Mouse (Mus musculus) heart, postnatal 0 days (tissue): Measurements from ENCODE around the gene Nek7. TPM values are rescaled to one million over a fixed set of nuclear protein-coding genes. Genes with fewer than 3 reads are reported as not detected.
A peak's percentile ranks its signal among the peaks of the same experiment; 100 is the strongest.

ENCODE experiments used
- ATAC-seq: fragments of 200-750 bp; cut with Nextera tagmentation; 2 replicates; pipeline ENCODE4 v1.8.0; 2017; ENCODE audit warnings: low read depth, moderate number of reproducible peaks, moderate library complexity; ENCODE audit not compliant: insufficient read depth
- DNase-seq: peaks from one replicate; pipeline ENCODE4 v3.0.0-alpha.2; 2016; ENCODE audit warnings: low spot score
- H3K27ac ChIP-seq: fragments of 300-500 bp; sonication (generic); 2 replicates; pipeline ENCODE4 v1.5.1; 2014; ENCODE audit warnings: low read depth, mild to moderate bottlenecking
- H3K27me3 ChIP-seq: fragments of 300-500 bp; sonication (generic); 2 replicates; pipeline ENCODE4 v1.6.1; 2014; ENCODE audit warnings: low read length, mixed read lengths; ENCODE audit not compliant: control insufficient read depth, insufficient read depth
- H3K36me3 ChIP-seq: fragments of 300-500 bp; sonication (generic); replicated peaks from 2 replicates; pipeline ENCODE4 v1.6.1; 2014; ENCODE audit warnings: low read length, mixed read lengths; ENCODE audit not compliant: control insufficient read depth, insufficient read depth
- H3K4me1 ChIP-seq: fragments of 300-500 bp; sonication (generic); 2 replicates; pipeline ENCODE4 v1.6.1; 2014; ENCODE audit warnings: antibody characterized with exemption; ENCODE audit not compliant: control insufficient read depth, insufficient read depth
- H3K4me2 ChIP-seq: fragments of 300-500 bp; sonication (generic); 2 replicates; pipeline ENCODE4 v1.6.1; 2014; ENCODE audit warnings: low read depth, mild to moderate bottlenecking, low read length, moderate library complexity
- H3K4me3 ChIP-seq: fragments of 300-500 bp; sonication (generic); 2 replicates; pipeline ENCODE4 v1.5.1; 2014; ENCODE audit warnings: low read depth, low read length
- H3K9ac ChIP-seq: fragments of 300-500 bp; sonication (generic); replicated peaks from 2 replicates; pipeline ENCODE4 v1.6.1; 2014; ENCODE audit warnings: low read depth, low read length, mixed read lengths
- H3K9me3 ChIP-seq: fragments of 300-500 bp; sonication (generic); replicated peaks from 2 replicates; pipeline ENCODE4 v1.6.1; 2016; ENCODE audit warnings: low read length; ENCODE audit not compliant: control insufficient read depth
- CTCF ChIP-seq: IDR thresholded peaks from 2 replicates; pipeline ENCODE4 v1.5.1; 2016; ENCODE audit warnings: antibody characterized with exemption, control low read depth, low read depth
- EP300 ChIP-seq: IDR thresholded peaks from 2 replicates; pipeline ENCODE4 v1.6.1; 2016; ENCODE audit warnings: antibody characterized with exemption, low read depth
- WGBS: fragments of 180-500 bp; shearing (Covaris S2); extraction: QIAGEN DNeasy Blood & Tissue Kit; methylation state at CpG from one replicate; pipeline ENCODE4 v1.1.7; 2014; 5-methylcytosine and 5-hydroxymethylcytosine counted together
- polyA plus RNA-seq: library from polyadenylated mRNA; unstranded; fragments of >200 nt; fragmentation: Nextera tagmentation; extraction: Ambion mirVana; gene quantifications from 2 replicates; pipeline ENCODE4 v1.2.1, GENCODE M21; 2015
- total RNA-seq: library from RNA; depleted of rRNA; stranded (reverse); fragments of >200 nt; gene quantifications from 2 replicates; pipeline ENCODE4 v1.2.3, GENCODE M21; 2014; ENCODE audit warnings: low replicate concordance

The Nek7 gene
- total and polyA plus RNA-seq, 2 experiments from 2014 or later: 43.8 to 44.6 TPM

DNA sequence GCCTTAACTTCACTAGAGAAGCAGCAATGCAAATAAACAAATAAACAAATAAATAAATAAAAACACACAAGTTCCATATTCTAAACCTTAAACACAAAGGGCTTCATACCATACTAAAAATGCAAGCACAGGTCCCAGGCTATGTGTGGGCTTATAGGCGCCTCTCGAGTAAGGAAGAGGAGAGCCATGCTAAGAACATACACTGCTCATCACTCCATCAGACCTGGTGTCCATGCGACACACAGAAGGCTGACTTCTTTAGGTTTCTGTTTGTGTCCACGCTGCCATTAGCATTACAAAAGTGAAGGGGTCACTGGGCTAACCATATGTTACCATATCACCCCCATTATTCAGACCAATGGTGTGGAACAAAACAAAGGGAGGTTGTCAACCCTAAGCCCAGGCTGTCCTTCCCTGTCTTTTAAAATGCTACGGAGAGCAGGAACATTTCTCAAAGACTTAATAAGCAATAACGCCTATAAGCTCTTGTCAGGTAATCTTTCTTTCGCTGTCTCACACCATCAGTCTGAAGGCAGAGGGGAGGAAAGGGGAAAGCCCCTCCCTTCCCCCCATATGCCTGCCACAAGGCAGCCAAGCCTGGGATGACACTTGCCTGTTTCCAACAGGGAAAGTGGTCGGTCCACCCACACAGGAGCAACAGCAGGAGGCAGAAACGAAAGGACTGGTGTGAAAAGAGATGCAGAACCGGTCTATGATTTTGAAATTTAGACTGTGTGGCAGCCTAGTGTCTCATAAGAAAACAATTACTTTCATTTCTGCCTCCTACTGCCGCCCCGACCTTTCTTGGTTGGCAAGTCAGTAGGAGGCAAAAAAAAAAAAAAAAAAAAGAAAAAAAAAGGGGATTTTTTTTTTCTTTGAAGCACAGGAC, 60.5 kb downstream of the Nek7 start:
- no peak overlapping the region for H3K9ac ChIP-seq
- H3K27me3 ChIP-seq: no peaks in the 10 kb centered on the region
- H3K4me2 ChIP-seq: no peak overlapping the region
- 0 out of 2 replicates have a peak, but pooled peaks cover 4% of the 10 kb centered on the region for H3K36me3 ChIP-seq
- 76% methylated on average over 12 of the region's 12 CpGs for WGBS
- TF ChIP-seq CTCF (no peak), EP300 (no peak)
- 0 out of 2 replicates have a peak, but pooled peaks cover 3% of the 10 kb centered on the region for H3K9me3 ChIP-seq
- no peak overlapping the region for H3K4me3 ChIP-seq
- ATAC-seq (no peak), DNase-seq (no peak)
- no peaks in the 10 kb centered on the region for H3K4me1 ChIP-seq
- no peak overlapping the region for H3K27ac ChIP-seq

DNA sequence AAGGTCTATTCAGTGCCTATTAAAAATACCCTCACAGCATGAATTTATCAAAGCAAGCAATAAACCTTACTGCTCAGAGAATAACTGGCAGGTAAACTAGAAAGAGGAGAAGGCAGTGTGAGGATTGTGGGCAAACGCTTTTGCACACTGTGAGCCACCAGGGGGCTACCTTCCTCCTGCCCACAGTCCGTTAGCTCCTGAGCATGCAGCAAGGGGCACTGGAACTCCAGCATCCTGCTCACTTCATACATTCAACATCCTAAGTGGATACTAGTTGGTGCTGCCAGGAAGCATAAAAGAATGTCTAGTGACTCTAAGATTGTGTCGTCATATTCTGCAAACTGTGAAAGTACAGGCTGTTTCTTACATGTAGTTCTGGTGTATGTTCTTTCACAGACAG, 61.6 kb downstream of the Nek7 start:
- Histone ChIP-seq H3K27ac (no peak overlapping the region), H3K9ac (no peak overlapping the region), H3K4me1 (no peaks in the 10 kb centered on the region), H3K36me3 (0 out of 2 replicates have a peak, but pooled peaks cover 4% of the 10 kb centered on the region), H3K9me3 (0 out of 2 replicates have a peak, but pooled peaks cover 3% of the 10 kb centered on the region), H3K27me3 (no peaks in the 10 kb centered on the region), H3K4me3 (no peak overlapping the region), H3K4me2 (no peak overlapping the region)
- no peak for ATAC-seq
- WGBS: 69% methylated on average over 3 of the region's 3 CpGs
- DNase-seq: no peak
- TF ChIP-seq CTCF (peak; percentile 47), EP300 (no peak)

DNA sequence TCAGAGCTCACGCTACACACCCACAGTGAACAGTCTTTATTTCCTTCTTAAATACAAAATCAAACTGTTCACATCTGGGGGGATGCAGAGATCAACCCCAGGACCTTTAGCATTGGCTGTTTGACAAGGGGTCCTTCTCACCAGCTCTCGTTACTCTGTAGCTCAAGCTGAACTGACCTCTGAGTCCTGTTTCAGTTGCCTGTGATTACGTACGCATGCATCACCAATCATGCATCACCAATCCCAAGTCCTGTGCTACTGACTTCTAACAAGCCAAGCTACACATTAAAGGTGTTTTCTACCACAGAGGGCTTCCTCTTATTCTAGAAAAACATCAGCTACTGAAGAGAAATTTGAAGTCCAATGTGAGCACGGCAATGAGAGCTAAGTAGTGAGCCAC, 65.0 kb downstream of the Nek7 start:
- H3K4me2 ChIP-seq: no peak overlapping the region
- peaks cover 6% of the 10 kb centered on the region; the same call in 1 of the 2 replicates for H3K4me1 ChIP-seq
- H3K9ac ChIP-seq: no peak overlapping the region
- H3K27me3 ChIP-seq: no peaks in the 10 kb centered on the region
- no peak overlapping the region for H3K4me3 ChIP-seq
- TF ChIP-seq CTCF (no peak), EP300 (no peak)
- ATAC-seq: no peak
- no peaks in the 10 kb centered on the region for H3K36me3 ChIP-seq
- DNase-seq: no peak
- no peak overlapping the region for H3K27ac ChIP-seq
- H3K9me3 ChIP-seq: 0 out of 2 replicates have a peak, but pooled peaks cover 3% of the 10 kb centered on the region
- WGBS: 97% methylated on average over 5 of the region's 5 CpGs

DNA sequence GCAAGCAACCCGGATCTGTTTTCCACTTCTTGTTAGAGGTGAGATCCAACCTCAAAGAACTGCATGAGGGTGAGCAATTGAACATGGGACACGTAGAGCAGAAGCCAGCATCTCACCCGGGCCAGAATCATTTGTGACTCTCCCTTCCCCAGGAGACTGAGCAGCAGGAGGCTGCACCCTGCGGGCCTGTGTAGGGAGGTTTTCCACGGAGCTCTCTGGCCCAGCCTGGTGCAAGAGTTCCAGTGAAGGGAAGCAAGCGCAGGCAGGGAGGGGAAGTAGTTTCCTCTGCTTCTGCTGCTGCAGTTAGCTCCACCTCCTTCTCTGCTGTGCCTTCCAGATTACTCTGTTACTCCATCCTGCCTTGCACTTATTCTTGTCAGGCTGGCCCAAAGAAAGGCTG, 69.8 kb downstream of the Nek7 start:
- Histone ChIP-seq H3K27ac (peak overlapping the region; percentile 61), H3K36me3 (no peaks in the 10 kb centered on the region), H3K9me3 (0 out of 2 replicates have a peak, but pooled peaks cover 3% of the 10 kb centered on the region), H3K4me1 (peaks cover 6% of the 10 kb centered on the region), H3K9ac (0 out of 2 replicates have a peak overlapping the region, but pooled peaks have one; percentile 15), H3K4me3 (no peak overlapping the region), H3K4me2 (peak overlapping the region; percentile 36), H3K27me3 (no peaks in the 10 kb centered on the region)
- WGBS: 31% methylated on average over 6 of the region's 6 CpGs
- DNase-seq: peak; percentile 51
- TF ChIP-seq EP300 (no peak), CTCF (no peak)
- ATAC-seq: peak; percentile 73

DNA sequence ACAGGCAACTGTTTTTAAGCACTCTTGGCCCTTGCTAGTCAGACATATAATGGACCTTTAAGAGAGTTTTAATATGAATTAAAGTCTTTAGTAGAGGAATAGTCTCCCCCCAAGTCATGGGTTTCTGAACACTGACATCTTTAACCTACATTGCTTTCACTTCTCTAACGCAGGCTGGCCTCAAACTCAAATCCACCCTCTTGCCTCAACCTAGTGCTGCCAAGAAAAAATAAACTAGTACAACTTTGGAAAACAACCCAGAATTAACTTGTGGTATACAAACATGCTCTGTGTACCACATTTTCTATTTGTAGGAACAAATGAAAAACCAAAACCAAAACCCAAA, 77.8 kb downstream of the Nek7 start:
- no peaks in the 10 kb centered on the region for H3K4me1 ChIP-seq
- no peak overlapping the region for H3K9ac ChIP-seq
- no peak overlapping the region for H3K4me3 ChIP-seq
- WGBS: 92% methylated on average over 1 of the region's 1 CpGs
- TF ChIP-seq EP300 (no peak), CTCF (no peak)
- no peaks in the 10 kb centered on the region for H3K9me3 ChIP-seq
- H3K27me3 ChIP-seq: no peaks in the 10 kb centered on the region
- H3K36me3 ChIP-seq: no peaks in the 10 kb centered on the region
- ATAC-seq (no peak), DNase-seq (no peak)
- H3K27ac ChIP-seq: no peak overlapping the region
- H3K4me2 ChIP-seq: no peak overlapping the region
